Mouse (Mus musculus): ENCODE data around the gene Maco1.
A peak's percentile ranks its signal among the peaks of the same experiment; 100 is the strongest.

Maco1 gene

GRCm38 (mm10) chr4:134853259-134853636, at the start of gene Maco1:
TSS of gene Maco1 (minus strand) at chr4:134853345.
- DNase-seq (ENCODE audit: low read depth in 2 of 2, low spot score in 2 of 2) = peak; percentile 97 to 98

- no peak for DNase-seq (ENCODE audit: low read depth in 2 of 2, low spot score in 2 of 2)
Observed at GRCm38 (mm10) chr4:134901126-134901525, 48.0 kb upstream of the Maco1 start.

- DNase-seq (ENCODE audit: low read depth in 2 of 2, low spot score in 2 of 2) = no peak
Observed at GRCm38 (mm10) chr4:134897256-134897655, 44.1 kb upstream of the Maco1 start.

- peak; percentile 45 to 64 for DNase-seq (ENCODE audit: low read depth in 2 of 2, low spot score in 2 of 2)
Observed at GRCm38 (mm10) chr4:134892096-134892495, 39.0 kb upstream of the Maco1 start.

DNA sequence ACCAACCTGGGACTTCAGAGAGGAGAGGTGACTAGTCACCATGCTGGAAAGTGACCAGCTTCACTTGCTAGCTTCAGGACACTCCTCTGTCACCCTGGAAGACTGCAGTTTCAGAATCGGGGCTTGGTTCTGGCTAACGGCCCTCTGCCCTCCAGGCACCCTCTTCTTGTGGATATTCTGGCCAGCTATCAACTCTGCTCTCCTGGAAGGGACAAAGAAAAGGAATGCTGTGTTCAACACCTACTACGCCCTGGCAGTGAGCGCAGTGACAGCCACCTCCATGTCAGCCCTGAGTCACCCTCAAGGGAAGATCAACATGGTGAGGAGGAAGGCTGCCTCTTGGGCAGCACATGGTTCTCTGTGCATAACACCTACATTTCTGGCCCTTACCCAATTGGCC, 31.2 kb upstream of the Maco1 start:
- no peak for DNase-seq (ENCODE audit: low read depth in 2 of 2, low spot score in 2 of 2)

- no peak for DNase-seq (ENCODE audit: low read depth in 2 of 2, low spot score in 2 of 2)
Observed at GRCm38 (mm10) chr4:134883808-134884207, 30.7 kb upstream of the Maco1 start.

GRCm38 (mm10) chr4:134883266-134883665, 30.1 kb upstream of the Maco1 start:
- DNase-seq (ENCODE audit: low read depth in 2 of 2, low spot score in 2 of 2) = peak; percentile 14 to 42

- peak in 1 of 2 experiments; percentile 12 for DNase-seq (ENCODE audit: low read depth in 2 of 2, low spot score in 2 of 2)
Observed at GRCm38 (mm10) chr4:134880041-134880440, 26.9 kb upstream of the Maco1 start.

DNA sequence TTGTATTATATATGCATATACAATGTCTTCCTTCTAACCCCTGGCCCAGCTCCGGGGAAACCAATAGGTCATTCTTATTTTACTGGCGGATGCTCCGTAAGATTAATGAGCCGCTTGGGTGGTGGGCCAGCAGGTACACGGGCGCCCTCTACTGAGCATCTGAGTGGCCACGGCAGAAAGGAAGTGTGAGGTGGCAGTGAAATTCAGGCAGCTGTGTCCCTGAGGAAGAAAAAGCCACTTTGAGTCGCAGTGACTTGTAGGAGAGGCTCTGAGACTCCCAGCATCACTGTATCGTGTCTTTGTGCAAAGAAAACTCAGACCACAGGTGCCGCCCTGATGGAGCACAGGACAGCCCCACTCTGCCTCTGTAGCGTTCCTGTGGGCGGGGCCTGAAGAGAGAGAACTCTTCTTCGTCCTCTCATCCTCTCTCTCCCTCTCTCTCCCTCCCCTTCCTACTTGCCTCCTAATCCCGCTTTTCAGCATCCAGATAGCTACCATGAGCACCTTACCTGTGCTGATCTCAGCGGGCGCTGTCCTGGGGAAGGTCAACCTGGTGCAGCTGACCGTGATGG, 26.4 kb upstream of the Maco1 start:
- peak; percentile 44 to 66 for DNase-seq (ENCODE audit: low read depth in 2 of 2, low spot score in 2 of 2)

- no peak for DNase-seq (ENCODE audit: low read depth in 2 of 2, low spot score in 2 of 2)
Observed at GRCm38 (mm10) chr4:134876171-134876570, 23.0 kb upstream of the Maco1 start.

GRCm38 (mm10) chr4:134871950-134872349, 18.8 kb upstream of the Maco1 start:
- DNase-seq (ENCODE audit: low read depth in 2 of 2, low spot score in 2 of 2) = no peak

- DNase-seq (ENCODE audit: low read depth in 2 of 2, low spot score in 2 of 2) = no peak
Observed at GRCm38 (mm10) chr4:134871477-134871876, 18.3 kb upstream of the Maco1 start.

- no peak for DNase-seq (ENCODE audit: low read depth in 2 of 2, low spot score in 2 of 2)
Observed at GRCm38 (mm10) chr4:134869815-134870375, 16.8 kb upstream of the Maco1 start.

GRCm38 (mm10) chr4:134869068-134869730, 16.1 kb upstream of the Maco1 start:
- DNase-seq (ENCODE audit: low read depth in 2 of 2, low spot score in 2 of 2) = no peak

GRCm38 (mm10) chr4:134868490-134868889, 15.3 kb upstream of the Maco1 start:
- no peak for DNase-seq (ENCODE audit: low read depth in 2 of 2, low spot score in 2 of 2)

DNA sequence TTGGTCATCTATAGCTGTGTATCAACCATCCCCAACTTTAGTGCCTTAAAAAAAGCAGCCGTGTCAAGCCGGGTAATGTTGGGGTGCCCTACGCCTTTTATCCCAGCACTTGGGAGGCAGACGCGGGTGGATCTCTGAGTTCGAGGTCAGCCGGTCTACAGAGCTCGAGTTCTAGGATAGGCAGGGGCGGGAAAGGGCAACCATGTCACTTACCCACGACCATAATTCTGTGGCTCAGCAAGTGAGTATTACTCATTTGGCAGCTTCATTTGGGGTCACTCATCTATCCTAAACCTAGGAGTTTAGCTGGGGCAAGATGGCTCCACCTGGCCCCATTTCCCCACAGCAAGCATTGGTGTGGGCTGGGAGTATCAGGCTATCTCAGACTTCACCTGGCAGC, 14.9 kb upstream of the Maco1 start:
- DNase-seq (ENCODE audit: low read depth in 2 of 2, low spot score in 2 of 2) = no peak

GRCm38 (mm10) chr4:134867661-134868060, 14.5 kb upstream of the Maco1 start:
- DNase-seq (ENCODE audit: low read depth in 2 of 2, low spot score in 2 of 2) = no peak

- no peak for DNase-seq (ENCODE audit: low read depth in 2 of 2, low spot score in 2 of 2)
Observed at GRCm38 (mm10) chr4:134867213-134867612, 14.1 kb upstream of the Maco1 start.

DNA sequence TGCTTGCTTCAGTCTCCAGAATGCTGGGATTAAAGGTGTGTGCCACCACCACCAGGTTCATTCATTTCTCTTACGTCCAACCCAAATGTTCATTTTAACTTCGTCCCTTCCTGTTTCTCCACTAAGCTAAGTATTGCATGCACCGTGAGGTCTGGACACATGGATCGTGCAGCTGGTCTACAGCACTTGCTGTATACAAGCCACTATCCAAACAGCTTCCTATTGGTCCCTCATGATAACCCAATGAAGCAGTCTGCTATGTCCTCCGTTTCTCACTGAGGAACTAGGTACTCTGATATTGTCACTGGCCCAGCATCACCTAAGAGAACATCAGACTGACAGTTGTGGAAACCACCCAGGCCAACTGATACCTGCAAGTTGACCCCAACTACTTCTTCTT, 12.6 kb upstream of the Maco1 start:
- no peak for DNase-seq (ENCODE audit: low read depth in 2 of 2, low spot score in 2 of 2)

DNA sequence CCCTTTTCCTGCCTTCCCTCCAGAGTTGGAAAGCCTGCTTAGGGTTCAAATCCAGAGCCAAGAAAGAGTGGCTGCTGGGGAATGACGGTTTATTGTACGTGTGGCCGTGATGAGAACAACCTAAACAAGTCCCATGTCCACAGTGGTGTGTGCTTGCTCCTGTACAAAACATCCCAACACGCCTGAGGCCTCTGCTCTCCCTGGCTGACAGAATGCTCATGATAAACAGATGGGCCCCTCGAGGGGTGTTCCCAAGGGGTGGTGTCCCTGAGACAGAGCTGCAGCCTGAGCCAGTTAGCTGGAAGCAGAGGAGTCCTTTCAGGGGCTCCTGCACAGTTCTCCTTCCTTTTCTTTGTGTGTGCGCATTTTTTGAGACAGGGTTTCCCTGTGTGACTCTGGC, 12.2 kb upstream of the Maco1 start:
- no peak for DNase-seq (ENCODE audit: low read depth in 2 of 2, low spot score in 2 of 2)

DNA sequence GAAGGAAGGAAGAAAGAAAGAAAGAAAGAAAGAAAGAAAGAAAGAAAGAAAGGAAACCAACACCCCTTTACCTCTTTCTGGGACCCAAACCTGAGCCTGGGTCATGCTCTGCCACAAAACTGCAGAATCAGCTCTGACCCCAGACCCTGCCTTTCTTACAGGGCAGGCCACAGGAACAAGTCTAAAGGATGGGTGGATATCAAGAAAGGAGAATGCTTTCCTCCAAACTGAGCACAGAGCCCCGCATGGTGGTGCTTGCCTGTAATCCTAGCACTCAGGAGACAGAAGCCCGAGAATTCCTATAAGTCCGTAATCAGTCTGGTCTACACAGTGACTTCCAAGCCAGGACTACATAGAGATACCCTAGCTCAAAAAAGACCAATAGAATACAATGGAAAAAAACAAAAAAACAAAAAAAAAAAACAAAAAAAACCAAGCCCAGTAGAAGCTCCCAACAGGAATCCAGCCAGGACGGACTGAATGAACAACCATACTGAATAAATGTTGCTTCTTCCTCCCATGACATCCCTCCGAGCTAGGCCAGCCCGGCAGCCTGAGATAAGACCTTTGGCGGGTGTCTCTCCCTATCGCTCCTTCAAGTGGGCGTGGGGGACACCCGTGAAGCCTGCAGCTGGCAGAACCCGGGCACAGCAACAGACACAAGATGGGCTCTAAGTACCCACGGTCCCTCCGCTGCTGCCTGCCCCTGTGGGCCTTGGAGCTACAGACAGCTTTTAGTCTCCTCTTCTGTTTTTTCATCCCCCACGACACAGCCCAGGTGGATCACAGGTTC, 11.0 kb upstream of the Maco1 start, which contains the start of gene Rhd:
TSS of gene Rhd (plus strand) at position 600 of the 793 bp plus-strand sequence.
- DNase-seq (ENCODE audit: low read depth in 2 of 2, low spot score in 2 of 2) = no peak

GRCm38 (mm10) chr4:134862996-134863395, 9.9 kb upstream of the Maco1 start:
- no peak for DNase-seq (ENCODE audit: low read depth in 2 of 2, low spot score in 2 of 2)

All from CD8-positive naive resting alpha-beta T cell, adult 2 months (primary cell).